Mouse (Mus musculus): Measurements from ENCODE around the gene Synpo2. TPM values are rescaled to one million over a fixed set of nuclear protein-coding genes. Genes with fewer than 3 reads are reported as not detected.
A peak's percentile ranks its signal among the peaks of the same experiment; 100 is the strongest.

Synpo2 gene
- polyA plus RNA-seq, 1 experiment from 2014 or later = 5.4 TPM

GRCm38 (mm10) chr3:123176366-123177334 is 59.3 kb downstream of the Synpo2 start:
- ATAC-seq (ENCODE audit: low FRiP score, low read depth) = no peak
- Histone ChIP-seq H3K36me3 (no peaks in the 10 kb centered on the region), H3K27ac (replicated peaks) (no peak overlapping the region), H3K9ac (replicated peaks) (no peak overlapping the region), H3K9me3 (no peaks in the 10 kb centered on the region), H3K4me3 (no peak overlapping the region), H3K27me3 (no peaks in the 10 kb centered on the region), H3K4me2 (replicated peaks) (no peak overlapping the region), H3K4me1 (no peaks in the 10 kb centered on the region)
- WGBS = 84% methylated on average over 19 of the region's 19 CpGs

- H3K36me3 ChIP-seq = no peaks in the 10 kb centered on the region
- no peak overlapping the region for H3K4me3 ChIP-seq
- no peaks in the 10 kb centered on the region for H3K27me3 ChIP-seq
- no peak for ATAC-seq (ENCODE audit: low FRiP score, low read depth)
- no peak overlapping the region for H3K27ac ChIP-seq (replicated peaks)
- H3K9me3 ChIP-seq = no peaks in the 10 kb centered on the region
- no peaks in the 10 kb centered on the region for H3K4me1 ChIP-seq
- H3K4me2 ChIP-seq (replicated peaks) = no peak overlapping the region
- H3K9ac ChIP-seq (replicated peaks) = no peak overlapping the region
- 94% methylated on average over 7 of the region's 7 CpGs for WGBS
These were observed 60.8 kb downstream of the Synpo2 start for GRCm38 (mm10) chr3:123175142-123175541.

- H3K27ac ChIP-seq (replicated peaks) = no peak overlapping the region
- no peak overlapping the region for H3K9ac ChIP-seq (replicated peaks)
- H3K4me3 ChIP-seq = no peak overlapping the region
- H3K36me3 ChIP-seq = no peaks in the 10 kb centered on the region
- 92% methylated on average over 8 of the region's 8 CpGs for WGBS
- no peak overlapping the region for H3K4me2 ChIP-seq (replicated peaks)
- H3K27me3 ChIP-seq = no peaks in the 10 kb centered on the region
- ATAC-seq (ENCODE audit: low FRiP score, low read depth) = no peak
- no peaks in the 10 kb centered on the region for H3K4me1 ChIP-seq
- H3K9me3 ChIP-seq = no peaks in the 10 kb centered on the region
These were observed 61.6 kb downstream of the Synpo2 start for GRCm38 (mm10) chr3:123174379-123174697.

GRCm38 (mm10) chr3:123173553-123174378 is 62.2 kb downstream of the Synpo2 start:
- ATAC-seq (ENCODE audit: low FRiP score, low read depth) = no peak
- H3K27me3 ChIP-seq = no peaks in the 10 kb centered on the region
- no peaks in the 10 kb centered on the region for H3K9me3 ChIP-seq
- H3K4me2 ChIP-seq (replicated peaks) = no peak overlapping the region
- H3K27ac ChIP-seq (replicated peaks) = no peak overlapping the region
- H3K36me3 ChIP-seq = no peaks in the 10 kb centered on the region
- H3K9ac ChIP-seq (replicated peaks) = no peak overlapping the region
- 84% methylated on average over 21 of the region's 21 CpGs for WGBS
- H3K4me3 ChIP-seq = no peak overlapping the region
- H3K4me1 ChIP-seq = no peaks in the 10 kb centered on the region

- no peak overlapping the region for H3K4me2 ChIP-seq (replicated peaks)
- H3K36me3 ChIP-seq = no peaks in the 10 kb centered on the region
- no peaks in the 10 kb centered on the region for H3K9me3 ChIP-seq
- no peaks in the 10 kb centered on the region for H3K27me3 ChIP-seq
- no peak for ATAC-seq (ENCODE audit: low FRiP score, low read depth)
- 85% methylated on average over 5 of the region's 5 CpGs for WGBS
- H3K4me3 ChIP-seq = no peak overlapping the region
- H3K4me1 ChIP-seq = no peaks in the 10 kb centered on the region
- no peak overlapping the region for H3K27ac ChIP-seq (replicated peaks)
- H3K9ac ChIP-seq (replicated peaks) = no peak overlapping the region
These were observed 63.8 kb downstream of the Synpo2 start for GRCm38 (mm10) chr3:123172151-123172550.

- Histone ChIP-seq H3K27me3 (no peaks in the 10 kb centered on the region), H3K4me1 (no peaks in the 10 kb centered on the region), H3K9me3 (no peaks in the 10 kb centered on the region), H3K27ac (replicated peaks) (no peak overlapping the region), H3K36me3 (no peaks in the 10 kb centered on the region), H3K4me3 (no peak overlapping the region), H3K9ac (replicated peaks) (no peak overlapping the region), H3K4me2 (replicated peaks) (no peak overlapping the region)
- no peak for ATAC-seq (ENCODE audit: low FRiP score, low read depth)
- WGBS = 79% methylated on average over 4 of the region's 4 CpGs
These were observed 66.6 kb downstream of the Synpo2 start for GRCm38 (mm10) chr3:123169398-123169797.

- Histone ChIP-seq H3K9me3 (no peaks in the 10 kb centered on the region), H3K4me1 (no peaks in the 10 kb centered on the region), H3K9ac (replicated peaks) (no peak overlapping the region), H3K27ac (replicated peaks) (no peak overlapping the region), H3K27me3 (no peaks in the 10 kb centered on the region), H3K36me3 (no peaks in the 10 kb centered on the region), H3K4me2 (replicated peaks) (no peak overlapping the region), H3K4me3 (no peak overlapping the region)
- WGBS = 9% methylated on average over 5 of the region's 5 CpGs
- 0 out of 2 replicates have a peak, but pooled peaks have one; percentile 31 for ATAC-seq (ENCODE audit: low FRiP score, low read depth)
These were observed 67.1 kb downstream of the Synpo2 start for GRCm38 (mm10) chr3:123168815-123169214.

- 69% methylated on average over 5 of the region's 5 CpGs for WGBS
- no peaks in the 10 kb centered on the region for H3K36me3 ChIP-seq
- H3K27me3 ChIP-seq = no peaks in the 10 kb centered on the region
- H3K4me2 ChIP-seq (replicated peaks) = no peak overlapping the region
- H3K9ac ChIP-seq (replicated peaks) = no peak overlapping the region
- ATAC-seq (ENCODE audit: low FRiP score, low read depth) = no peak
- no peak overlapping the region for H3K4me3 ChIP-seq
- H3K4me1 ChIP-seq = no peaks in the 10 kb centered on the region; the same call in 1 of the 2 replicates
- H3K27ac ChIP-seq (replicated peaks) = no peak overlapping the region
- no peaks in the 10 kb centered on the region for H3K9me3 ChIP-seq
These were observed 69.5 kb downstream of the Synpo2 start for GRCm38 (mm10) chr3:123166450-123166849.

GRCm38 (mm10) chr3:123164183-123164582 is 71.8 kb downstream of the Synpo2 start:
- H3K9ac ChIP-seq (replicated peaks) = no peak overlapping the region
- no peak overlapping the region for H3K4me2 ChIP-seq (replicated peaks)
- H3K9me3 ChIP-seq = no peaks in the 10 kb centered on the region
- no peak overlapping the region for H3K4me3 ChIP-seq
- H3K27ac ChIP-seq (replicated peaks) = no peak overlapping the region
- no peaks in the 10 kb centered on the region for H3K27me3 ChIP-seq
- no peaks in the 10 kb centered on the region; the same call in 1 of the 2 replicates for H3K4me1 ChIP-seq
- no peaks in the 10 kb centered on the region for H3K36me3 ChIP-seq
- 61% methylated on average over 1 of the region's 1 CpGs for WGBS
- ATAC-seq (ENCODE audit: low FRiP score, low read depth) = no peak

GRCm38 (mm10) chr3:123163192-123163523 is 72.8 kb downstream of the Synpo2 start:
- H3K9me3 ChIP-seq = no peaks in the 10 kb centered on the region
- no peaks in the 10 kb centered on the region for H3K27me3 ChIP-seq
- whole genome bisulfite sequencing = 40% methylated on average over 4 of the region's 4 CpGs
- no peak overlapping the region for H3K4me2 ChIP-seq (replicated peaks)
- H3K4me1 ChIP-seq = no peaks in the 10 kb centered on the region; the same call in 1 of the 2 replicates
- no peaks in the 10 kb centered on the region for H3K36me3 ChIP-seq
- ATAC-seq (ENCODE audit: low FRiP score, low read depth) = no peak
- no peak overlapping the region for H3K9ac ChIP-seq (replicated peaks)
- no peak overlapping the region for H3K4me3 ChIP-seq
- H3K27ac ChIP-seq (replicated peaks) = no peak overlapping the region

GRCm38 (mm10) chr3:123162289-123163191 is 73.4 kb downstream of the Synpo2 start:
- no peak overlapping the region for H3K9ac ChIP-seq (replicated peaks)
- no peak for ATAC-seq (ENCODE audit: low FRiP score, low read depth)
- H3K9me3 ChIP-seq = no peaks in the 10 kb centered on the region
- H3K36me3 ChIP-seq = no peaks in the 10 kb centered on the region
- WGBS = 48% methylated on average over 6 of the region's 6 CpGs
- no peaks in the 10 kb centered on the region; the same call in 1 of the 2 replicates for H3K4me1 ChIP-seq
- H3K27me3 ChIP-seq = no peaks in the 10 kb centered on the region
- H3K27ac ChIP-seq (replicated peaks) = no peak overlapping the region
- H3K4me2 ChIP-seq (replicated peaks) = no peak overlapping the region
- no peak overlapping the region for H3K4me3 ChIP-seq

Measured in midbrain, embryonic 12.5 days (tissue).